Mouse (Mus musculus): ENCODE results near the gene Gm48551.

The Gm48551 gene

GRCm38 (mm10) chr10:81356991-81357844, 27.0 kb upstream of the Gm48551 start, which contains the start of gene Mfsd12:
Mfsd12 (plus strand) TSS chr10:81357491.
- DNase-seq (ENCODE audit: low spot score), result peak; percentile 92

- no peak for DNase-seq (ENCODE audit: low spot score)
Measured at GRCm38 (mm10) chr10:81358209-81358608, 26.1 kb upstream of the Gm48551 start.

GRCm38 (mm10) chr10:81358841-81359240, 25.4 kb upstream of the Gm48551 start:
- no peak for DNase-seq (ENCODE audit: low spot score)

- DNase-seq (ENCODE audit: low spot score), result no peak
Measured at GRCm38 (mm10) chr10:81360721-81361120, 23.5 kb upstream of the Gm48551 start.

GRCm38 (mm10) chr10:81362336-81362949, 21.8 kb upstream of the Gm48551 start:
- DNase-seq (ENCODE audit: low spot score), result no peak

GRCm38 (mm10) chr10:81363436-81364346, 20.6 kb upstream of the Gm48551 start:
- no peak for DNase-seq (ENCODE audit: low spot score)

GRCm38 (mm10) chr10:81364666-81365065, 19.6 kb upstream of the Gm48551 start:
- no peak for DNase-seq (ENCODE audit: low spot score)

GRCm38 (mm10) chr10:81365073-81365472, 19.2 kb upstream of the Gm48551 start:
- no peak for DNase-seq (ENCODE audit: low spot score)

- no peak for DNase-seq (ENCODE audit: low spot score)
Measured at GRCm38 (mm10) chr10:81365672-81366476, 18.4 kb upstream of the Gm48551 start, which contains the start of gene 4930404N11Rik. 4930404N11Rik (minus strand) TSS chr10:81365816.

- no peak for DNase-seq (ENCODE audit: low spot score)
Measured at GRCm38 (mm10) chr10:81366477-81367206, 17.6 kb upstream of the Gm48551 start.

GRCm38 (mm10) chr10:81367207-81367495, 17.1 kb upstream of the Gm48551 start:
- no peak for DNase-seq (ENCODE audit: low spot score)

GRCm38 (mm10) chr10:81375322-81375721, 8.9 kb upstream of the Gm48551 start:
- DNase-seq (ENCODE audit: low spot score), result no peak

- no peak for DNase-seq (ENCODE audit: low spot score)
Measured at GRCm38 (mm10) chr10:81376561-81377361, 7.5 kb upstream of the Gm48551 start.

GRCm38 (mm10) chr10:81377362-81377664, 7.0 kb upstream of the Gm48551 start:
- DNase-seq (ENCODE audit: low spot score), result no peak

GRCm38 (mm10) chr10:81377793-81378552, 6.3 kb upstream of the Gm48551 start, which contains the start of gene Fzr1:
Fzr1 (minus strand) TSS chr10:81378516.
- no peak for DNase-seq (ENCODE audit: low spot score)

GRCm38 (mm10) chr10:81378553-81379182, 5.6 kb upstream of the Gm48551 start:
- DNase-seq (ENCODE audit: low spot score), result peak; percentile 100

- no peak for DNase-seq (ENCODE audit: low spot score)
Measured at GRCm38 (mm10) chr10:81379183-81379553, 5.1 kb upstream of the Gm48551 start.

GRCm38 (mm10) chr10:81379809-81380378, 4.4 kb upstream of the Gm48551 start:
- no peak for DNase-seq (ENCODE audit: low spot score)

GRCm38 (mm10) chr10:81382039-81382438, 2.2 kb upstream of the Gm48551 start:
- DNase-seq (ENCODE audit: low spot score), result peak; percentile 64
